Mouse (Mus musculus): Measurements from ENCODE around the gene Spred2.
"Not testable (repeated sequence)": the region's sequence is repeated elsewhere in the genome, so short reads cannot be mapped to it uniquely, and the experiment has no call there.

Spred2 gene

DNA sequence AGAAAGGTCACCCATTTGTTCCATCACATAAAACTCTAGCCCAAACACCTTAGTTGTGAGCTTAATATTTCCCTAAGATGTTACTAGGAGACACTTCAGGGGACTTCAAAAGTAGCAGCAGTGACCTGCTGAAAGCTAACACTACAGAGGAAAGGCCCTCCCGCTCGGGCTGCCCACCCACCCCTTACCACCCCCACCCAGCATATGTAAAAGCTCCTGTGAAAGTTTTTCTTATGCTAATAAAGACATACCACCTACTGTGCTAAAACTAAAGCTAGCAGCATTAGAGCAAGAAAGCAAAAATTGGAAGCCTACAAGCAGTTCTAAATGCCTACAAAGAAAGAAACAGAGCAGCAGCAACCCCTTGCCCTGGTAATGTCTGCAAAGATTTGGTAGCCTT lies 139.9 kb downstream of the Spred2 start:
- not testable (repeated sequence) for DNase-seq

DNA sequence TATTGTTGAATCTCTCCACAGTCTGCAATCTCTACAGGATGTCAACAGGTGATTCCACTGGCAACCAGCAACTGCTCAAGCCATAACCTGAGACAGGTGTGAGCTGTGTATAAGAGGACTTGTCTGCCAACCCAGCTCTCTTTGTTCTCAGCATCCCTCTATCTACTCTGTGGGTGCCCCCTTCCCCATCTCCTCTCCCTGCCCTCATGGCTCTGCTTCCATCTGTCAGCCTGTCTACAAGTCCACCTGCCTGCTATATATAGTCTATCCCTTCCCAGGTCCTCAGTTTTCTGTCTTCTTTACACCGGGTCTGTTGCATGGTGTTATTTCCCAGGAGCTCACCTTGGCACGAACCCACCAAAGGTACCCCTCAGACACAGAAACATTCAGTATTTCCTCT lies 140.8 kb downstream of the Spred2 start:
- DNase-seq = no peak

DNA sequence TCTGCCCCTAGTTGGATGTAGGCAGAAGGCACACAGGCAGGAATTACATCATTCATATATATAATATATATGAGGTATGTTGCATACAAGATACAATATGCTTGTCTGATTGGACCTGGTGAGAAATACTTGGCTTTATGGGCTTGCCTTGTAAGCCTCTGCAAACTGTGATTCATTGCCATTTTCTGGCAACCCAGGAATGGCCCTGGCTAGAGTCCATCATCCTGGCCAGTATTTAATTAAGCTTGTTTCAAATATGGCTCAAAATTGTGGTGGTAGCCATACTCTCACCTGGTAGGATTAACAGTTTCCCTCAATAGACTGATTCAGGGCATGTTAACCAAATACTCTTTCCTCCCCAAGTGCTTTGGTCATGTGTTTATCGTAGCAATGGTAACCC lies 141.9 kb downstream of the Spred2 start:
- DNase-seq = no peak

DNA sequence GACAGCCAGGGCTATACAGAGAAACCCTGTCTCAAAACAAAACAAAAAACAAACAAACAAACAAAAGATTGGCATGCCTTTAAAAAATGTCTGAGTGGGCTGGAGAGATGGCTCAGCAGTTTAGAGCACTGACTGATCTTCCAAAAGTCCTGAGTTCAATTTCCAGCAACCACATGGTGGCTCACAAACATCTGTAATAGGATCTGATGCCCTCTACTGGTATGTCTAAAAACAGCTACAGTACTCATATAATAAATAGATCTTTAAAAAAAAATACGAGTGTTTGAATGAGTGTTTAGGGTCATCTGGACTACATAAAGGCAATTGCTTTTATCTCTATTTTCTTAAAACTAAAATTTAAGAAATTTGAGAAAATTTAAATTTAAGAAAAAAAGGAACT lies 143.3 kb downstream of the Spred2 start:
- no peak for DNase-seq

DNA sequence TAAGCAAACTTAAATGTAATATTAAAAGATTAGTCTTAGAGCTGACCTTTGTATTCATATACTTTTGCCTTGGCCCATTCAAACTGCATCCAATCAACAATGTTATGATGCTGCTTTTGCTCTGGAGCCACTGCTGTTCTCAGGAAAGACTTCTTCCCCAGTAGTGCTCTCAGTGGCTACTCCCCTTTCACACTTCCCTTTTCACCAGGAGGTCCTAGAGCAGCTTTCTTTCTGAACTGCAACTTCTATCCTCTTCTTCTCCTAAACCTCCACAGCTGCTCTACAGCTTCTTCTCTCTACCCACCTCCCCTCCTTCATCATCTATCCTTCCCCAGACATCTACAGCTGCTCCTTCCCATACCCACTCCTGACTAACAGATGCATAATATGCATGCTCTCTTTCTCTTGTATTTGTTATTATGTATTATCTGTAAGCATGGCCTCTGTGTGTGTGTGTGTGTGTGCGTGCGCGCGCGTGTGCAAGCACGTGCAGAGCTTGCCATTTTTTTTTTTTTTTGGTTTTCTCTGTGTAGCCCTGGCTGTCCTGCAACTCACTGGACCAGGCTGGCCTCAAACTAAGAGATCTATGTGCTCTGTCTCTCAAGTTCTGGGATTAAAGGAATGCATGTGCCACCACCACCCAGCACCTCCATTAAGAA lies 144.3 kb downstream of the Spred2 start:
- no peak for DNase-seq

DNA sequence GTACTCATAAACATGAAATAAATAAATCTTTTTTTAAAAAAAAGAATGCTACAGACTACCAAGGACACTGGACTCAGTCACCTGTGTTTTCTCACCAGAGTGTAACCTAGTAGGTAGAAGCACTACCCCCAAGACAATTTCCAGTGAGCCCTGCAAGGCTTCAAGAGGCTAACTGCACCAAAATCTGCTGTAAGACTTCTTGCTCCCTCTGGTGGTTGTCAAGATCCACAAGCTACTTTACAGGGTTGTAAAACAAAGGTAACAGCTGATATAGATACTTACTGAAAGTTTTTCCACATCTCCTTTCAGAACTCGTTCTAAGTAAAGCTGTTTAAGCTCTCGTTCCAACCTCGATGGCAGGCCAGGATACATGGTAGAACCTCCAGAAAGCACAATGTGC lies 148.0 kb downstream of the Spred2 start:
- DNase-seq = no peak

DNA sequence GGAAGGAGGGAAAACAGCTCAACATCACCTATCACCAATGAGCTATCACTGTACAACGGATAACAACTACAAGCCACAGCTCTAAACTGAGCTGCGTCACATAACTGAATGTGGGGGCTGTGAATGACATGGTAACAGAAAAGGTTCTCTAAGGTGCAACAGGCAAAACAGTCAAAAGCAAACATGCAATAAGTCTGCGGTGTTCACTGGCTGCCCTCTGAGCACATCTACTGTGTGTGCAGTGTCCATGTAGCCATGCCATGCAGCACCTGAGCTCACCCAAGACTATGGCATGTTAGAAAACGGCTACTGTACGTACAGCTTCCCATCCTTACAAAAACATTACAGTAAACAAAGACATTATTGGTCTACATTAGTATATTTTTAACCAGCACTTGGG lies 148.7 kb downstream of the Spred2 start:
- no peak for DNase-seq
